Mouse (Mus musculus): ENCODE results near the gene Wdr90. TPM values are rescaled to one million over a fixed set of nuclear protein-coding genes. Genes with fewer than 3 reads are reported as not detected.
A peak's percentile ranks its signal among the peaks of the same experiment; 100 is the strongest.
"Not testable (repeated sequence)": the region's sequence is repeated elsewhere in the genome, so short reads cannot be mapped to it uniquely, and the experiment has no call there.

The Wdr90 gene
- polyA plus RNA-seq, 1 experiment from 2014 or later = 23.6 TPM

DNA sequence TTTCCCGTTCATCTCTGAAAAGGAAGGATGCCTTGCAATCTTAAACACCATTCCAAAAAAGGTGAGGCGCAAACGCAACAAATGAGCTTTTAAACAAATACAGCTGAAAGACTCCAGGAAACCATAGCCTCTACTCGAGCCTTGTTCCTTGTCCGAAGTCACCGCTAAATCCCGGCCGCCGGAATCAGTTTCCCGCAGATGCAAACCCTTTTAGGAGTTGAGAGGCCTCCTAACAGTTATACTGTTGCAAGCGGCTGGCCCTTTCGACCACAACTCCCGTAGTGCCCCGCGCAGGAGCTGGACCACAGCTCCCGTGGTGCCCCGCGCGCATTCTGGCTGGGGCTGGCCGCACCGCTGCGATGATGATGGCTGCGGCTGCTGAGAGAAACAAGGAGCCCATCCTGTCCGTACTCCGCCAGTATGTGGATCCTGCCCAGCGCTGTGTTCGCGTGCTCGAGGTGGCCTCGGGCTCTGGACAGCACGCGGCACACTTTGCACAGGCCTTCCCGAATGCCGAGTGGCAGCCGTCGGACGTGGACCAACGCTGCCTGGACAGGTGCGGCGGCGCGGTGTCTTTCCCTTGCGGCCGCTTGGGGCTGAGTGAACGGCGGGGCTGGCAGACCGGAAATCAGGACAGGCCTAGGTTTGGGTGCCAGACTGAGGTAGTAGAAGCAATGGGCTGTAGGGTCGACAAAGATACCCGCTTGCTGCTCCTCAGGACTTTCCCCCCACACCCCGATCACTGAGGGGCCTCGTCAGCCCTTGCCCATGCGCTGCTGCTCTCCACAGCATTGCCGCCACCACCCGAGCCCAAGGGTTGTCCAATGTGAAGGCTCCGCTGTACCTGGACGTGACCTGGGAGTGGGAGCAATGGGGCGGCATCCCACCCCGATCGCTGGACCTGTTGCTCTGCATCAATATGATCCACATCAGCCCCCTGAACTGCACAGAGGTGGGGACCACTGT, 14.2 kb upstream of the Wdr90 start:
- Histone ChIP-seq H3K27me3 (replicated peaks) (no peaks in the 10 kb centered on the region), H3K4me2 (replicated peaks) (peak overlapping the region; percentile 96), H3K27ac (peak overlapping the region; percentile 85), H3K9me3 (no peaks in the 10 kb centered on the region), H3K36me3 (peaks cover 23% of the 10 kb centered on the region), H3K4me1 (peaks cover 24% of the 10 kb centered on the region), H3K9ac (peak overlapping the region; percentile 81), H3K4me3 (peak overlapping the region; percentile 78)
- 2% methylated on average over 59 of the region's 59 CpGs for WGBS
- ATAC-seq (ENCODE audit: low FRiP score, low read depth) = peak; percentile 89

- Histone ChIP-seq H3K4me1 (peaks cover 16% of the 10 kb centered on the region), H3K27me3 (replicated peaks) (no peaks in the 10 kb centered on the region), H3K27ac (peak within 1 kb of the TSS; percentile 85), H3K9me3 (no peaks in the 10 kb centered on the region), H3K9ac (peak within 1 kb of the TSS; percentile 81), H3K4me3 (peak within 1 kb of the TSS; percentile 78), H3K36me3 (peaks cover 22% of the 10 kb centered on the region), H3K4me2 (replicated peaks) (peak within 1 kb of the TSS; percentile 96)
- under 1% methylated on average over 25 of the region's 25 CpGs for WGBS
- peak; percentile 58 for ATAC-seq (ENCODE audit: low FRiP score, low read depth)
These were observed 13.4 kb upstream of the Wdr90 start, which contains the start of gene Mettl26 for GRCm38 (mm10) chr17:25874721-25875170. Gene Mettl26, plus strand, starts transcription at chr17:25875074.

DNA sequence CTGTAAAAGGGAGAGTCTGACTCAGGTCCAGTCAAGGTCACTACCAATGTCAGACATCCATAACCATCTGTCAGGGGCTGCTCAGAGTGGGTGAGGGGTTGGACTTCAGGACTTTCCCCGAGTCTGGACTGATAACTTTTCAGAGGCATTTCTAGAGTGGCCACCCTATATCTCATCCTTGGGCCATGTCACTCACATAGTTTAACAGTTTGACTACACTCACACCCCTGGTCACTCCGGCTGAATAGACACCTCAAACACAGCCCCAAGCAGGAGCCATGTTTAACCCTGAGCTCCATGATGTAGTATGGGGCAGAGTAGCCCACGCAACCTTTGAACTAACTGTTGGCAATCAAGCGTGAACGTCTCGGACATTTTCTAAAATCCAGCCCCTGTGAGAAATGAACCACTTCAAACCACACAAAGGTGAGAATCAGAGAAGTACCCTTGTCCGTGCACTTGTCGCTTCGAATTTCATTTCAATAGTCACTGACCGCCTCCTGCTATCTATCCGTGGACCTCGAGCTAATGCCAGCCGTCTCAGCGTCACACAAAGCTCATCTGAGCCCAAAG, 12.9 kb upstream of the Wdr90 start:
- 0 out of 2 replicates have a peak overlapping the region, but pooled peaks have one; percentile 38 for H3K9ac ChIP-seq
- peak overlapping the region; percentile 78 for H3K4me3 ChIP-seq
- H3K9me3 ChIP-seq = no peaks in the 10 kb centered on the region
- WGBS = 7% methylated on average over 14 of the region's 14 CpGs
- H3K27ac ChIP-seq = peak overlapping the region; percentile 11; the same call in 1 of the 2 replicates
- no peaks in the 10 kb centered on the region for H3K27me3 ChIP-seq (replicated peaks)
- H3K36me3 ChIP-seq = peaks cover 17% of the 10 kb centered on the region
- peaks cover 15% of the 10 kb centered on the region for H3K4me1 ChIP-seq
- no peak for ATAC-seq (ENCODE audit: low FRiP score, low read depth)
- H3K4me2 ChIP-seq (replicated peaks) = peak overlapping the region; percentile 96

GRCm38 (mm10) chr17:25873405-25874147, 12.3 kb upstream of the Wdr90 start:
- Histone ChIP-seq H3K9me3 (no peaks in the 10 kb centered on the region), H3K4me1 (peaks cover 21% of the 10 kb centered on the region), H3K4me2 (replicated peaks) (peak overlapping the region; percentile 96), H3K27ac (no peak overlapping the region), H3K36me3 (peaks cover 10% of the 10 kb centered on the region), H3K9ac (no peak overlapping the region), H3K27me3 (replicated peaks) (no peaks in the 10 kb centered on the region), H3K4me3 (0 out of 2 replicates have a peak overlapping the region, but pooled peaks have one; percentile 78)
- ATAC-seq (ENCODE audit: low FRiP score, low read depth) = no peak
- WGBS = 77% methylated on average over 11 of the region's 11 CpGs

DNA sequence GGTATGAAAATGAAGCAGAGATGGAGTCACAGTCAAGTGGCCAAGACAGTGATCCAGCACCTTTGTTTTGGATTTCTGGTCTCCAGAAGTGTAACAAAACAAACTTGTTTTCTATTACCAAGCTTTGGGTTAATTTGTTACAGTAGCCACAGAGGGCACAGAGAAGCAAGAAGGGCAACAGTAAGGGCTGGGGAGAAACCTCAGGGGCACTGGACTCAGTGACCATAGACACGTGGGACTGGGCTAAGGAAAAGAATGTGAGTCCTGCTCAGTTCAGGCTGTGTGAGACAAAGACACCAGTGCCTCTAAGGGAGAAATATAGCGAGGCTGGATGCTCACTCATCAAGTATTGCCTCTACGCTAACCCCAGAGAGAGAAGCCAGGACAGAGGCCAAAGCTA, 11.4 kb upstream of the Wdr90 start:
- ATAC-seq (ENCODE audit: low FRiP score, low read depth) = no peak
- no peaks in the 10 kb centered on the region for H3K9me3 ChIP-seq
- H3K4me2 ChIP-seq (replicated peaks) = no peak overlapping the region
- WGBS = 83% methylated on average over 3 of the region's 3 CpGs
- H3K27ac ChIP-seq = no peak overlapping the region
- H3K27me3 ChIP-seq (replicated peaks) = no peaks in the 10 kb centered on the region
- H3K4me3 ChIP-seq = no peak overlapping the region
- peaks cover 1% of the 10 kb centered on the region; the same call in 1 of the 2 replicates for H3K36me3 ChIP-seq
- no peak overlapping the region for H3K9ac ChIP-seq
- H3K4me1 ChIP-seq = peaks cover 27% of the 10 kb centered on the region

GRCm38 (mm10) chr17:25871566-25871965, 10.3 kb upstream of the Wdr90 start:
- not testable (repeated sequence) for H3K9me3 ChIP-seq; H3K27me3 ChIP-seq (replicated peaks); ATAC-seq (ENCODE audit: low FRiP score, low read depth)

GRCm38 (mm10) chr17:25869954-25870353, 8.7 kb upstream of the Wdr90 start:
- Histone ChIP-seq H3K27ac (no peak overlapping the region), H3K4me2 (replicated peaks) (no peak overlapping the region), H3K4me3 (no peak overlapping the region), H3K9ac (no peak overlapping the region), H3K9me3 (no peaks in the 10 kb centered on the region), H3K36me3 (no peaks in the 10 kb centered on the region), H3K4me1 (peaks cover 15% of the 10 kb centered on the region), H3K27me3 (replicated peaks) (no peaks in the 10 kb centered on the region)
- 88% methylated on average over 2 of the region's 2 CpGs for WGBS
- ATAC-seq (ENCODE audit: low FRiP score, low read depth) = no peak

More at GRCm38 (mm10) chr17:25871566-25871965, 10.3 kb upstream of the Wdr90 start:
- peaks cover 24% of the 10 kb centered on the region for H3K4me1 ChIP-seq
- not testable (repeated sequence) for H3K36me3 ChIP-seq; H3K9ac ChIP-seq; H3K4me2 ChIP-seq (replicated peaks); H3K27ac ChIP-seq; H3K4me3 ChIP-seq

DNA sequence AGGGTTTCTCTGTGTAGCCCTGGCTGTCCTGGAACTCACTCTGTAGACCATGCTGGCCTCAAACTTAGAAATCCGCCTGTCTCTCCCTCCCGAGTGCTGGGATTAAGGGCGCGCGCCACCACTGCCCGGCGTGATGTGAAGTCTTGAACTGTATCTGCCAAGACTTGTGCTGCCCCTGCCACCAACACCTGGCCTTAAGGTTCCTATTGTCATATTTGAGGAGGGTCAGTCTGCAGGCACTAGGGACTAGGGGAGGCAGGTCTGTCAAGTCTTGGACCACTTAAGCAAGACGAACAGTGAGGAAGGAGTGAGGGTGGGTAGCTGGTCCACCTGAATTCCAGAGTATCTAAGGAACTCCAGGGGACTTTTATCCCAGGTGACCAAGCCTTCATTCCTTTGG, 8.2 kb upstream of the Wdr90 start:
- no peak for ATAC-seq (ENCODE audit: low FRiP score, low read depth)
- 94% methylated on average over 8 of the region's 8 CpGs for WGBS
- Histone ChIP-seq H3K27me3 (replicated peaks) (no peaks in the 10 kb centered on the region), H3K36me3 (no peaks in the 10 kb centered on the region), H3K4me2 (replicated peaks) (no peak overlapping the region), H3K27ac (no peak overlapping the region), H3K4me1 (peaks cover 15% of the 10 kb centered on the region), H3K9ac (no peak overlapping the region), H3K9me3 (no peaks in the 10 kb centered on the region), H3K4me3 (no peak overlapping the region)

- Histone ChIP-seq H3K27me3 (replicated peaks) (no peaks in the 10 kb centered on the region), H3K4me3 (peak within 1 kb of the TSS; percentile 84), H3K27ac (no peak within 1 kb of the TSS), H3K9me3 (no peaks in the 10 kb centered on the region), H3K4me1 (peaks cover 15% of the 10 kb centered on the region), H3K4me2 (replicated peaks) (peak within 1 kb of the TSS; percentile 99), H3K9ac (peak within 1 kb of the TSS; percentile 69), H3K36me3 (no peaks in the 10 kb centered on the region)
- under 1% methylated on average over 24 of the region's 24 CpGs for WGBS
- ATAC-seq (ENCODE audit: low FRiP score, low read depth) = peak; percentile 87
These were observed 7.4 kb upstream of the Wdr90 start, which contains the start of gene Mcrip2 for GRCm38 (mm10) chr17:25868601-25869191. Gene Mcrip2, minus strand, starts transcription at chr17:25868764.

- Histone ChIP-seq H3K27me3 (replicated peaks) (no peaks in the 10 kb centered on the region), H3K27ac (no peak overlapping the region), H3K9me3 (no peaks in the 10 kb centered on the region), H3K4me2 (replicated peaks) (peak overlapping the region; percentile 99), H3K4me3 (peak overlapping the region; percentile 84), H3K4me1 (peaks cover 15% of the 10 kb centered on the region), H3K9ac (peak overlapping the region; percentile 69), H3K36me3 (no peaks in the 10 kb centered on the region)
- peak; percentile 54 for ATAC-seq (ENCODE audit: low FRiP score, low read depth)
- 1% methylated on average over 42 of the region's 42 CpGs for WGBS
These were observed 6.7 kb upstream of the Wdr90 start for GRCm38 (mm10) chr17:25867836-25868600.

GRCm38 (mm10) chr17:25867509-25867835, 6.2 kb upstream of the Wdr90 start:
- Histone ChIP-seq H3K4me1 (peaks cover 15% of the 10 kb centered on the region), H3K27ac (no peak overlapping the region), H3K4me3 (peak overlapping the region; percentile 84; the same call in 1 of the 2 replicates), H3K36me3 (no peaks in the 10 kb centered on the region), H3K9ac (no peak overlapping the region), H3K4me2 (replicated peaks) (peak overlapping the region; percentile 99), H3K27me3 (replicated peaks) (no peaks in the 10 kb centered on the region), H3K9me3 (no peaks in the 10 kb centered on the region)
- WGBS = 12% methylated on average over 7 of the region's 7 CpGs
- no peak for ATAC-seq (ENCODE audit: low FRiP score, low read depth)
